Mouse (Mus musculus): Measurements from ENCODE around the gene Rgp1. TPM values are rescaled to one million over a fixed set of nuclear protein-coding genes. Genes with fewer than 3 reads are reported as not detected.

Gene Rgp1
- polyA plus RNA-seq, 1 experiment from 2014 or later: 23.5 TPM

DNA sequence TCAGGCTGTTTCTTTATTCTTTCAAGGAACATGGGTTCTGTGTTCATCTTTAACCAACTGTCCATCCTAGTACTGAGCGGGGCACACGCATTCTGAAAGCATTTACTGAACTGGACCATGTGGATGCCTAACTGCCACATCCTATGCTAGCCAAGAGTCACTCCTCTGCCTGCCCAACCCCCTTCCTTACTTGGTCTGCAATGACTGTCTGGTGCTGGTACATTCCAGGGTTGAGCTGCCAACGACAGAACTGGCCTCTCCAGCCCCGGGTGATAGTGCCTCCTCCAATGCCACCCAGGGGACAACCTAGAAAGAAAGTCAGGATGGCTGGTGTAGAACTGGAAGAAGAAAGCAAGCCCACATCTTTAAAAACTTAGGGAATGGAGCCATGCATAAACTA, 5.0 kb upstream of the Rgp1 start:
- no peak overlapping the region for H3K27ac ChIP-seq (ENCODE audit: low read depth, low read length)
- no peaks in the 10 kb centered on the region for H3K27me3 ChIP-seq (replicated peaks; ENCODE audit: control insufficient read depth, insufficient read depth, low read length)
- ATAC-seq: no peak
- peaks cover 32% of the 10 kb centered on the region for H3K36me3 ChIP-seq (ENCODE audit: control insufficient read depth, insufficient read depth, low read length)
- WGBS: 89% methylated on average over 4 of the region's 4 CpGs
- peaks cover 32% of the 10 kb centered on the region for H3K4me1 ChIP-seq (ENCODE audit: control insufficient read depth, insufficient read depth, low read depth, low read length)
- H3K9me3 ChIP-seq (ENCODE audit: control insufficient read depth, low read length): no peaks in the 10 kb centered on the region
- H3K9ac ChIP-seq (ENCODE audit: low read depth, low read length): no peak overlapping the region
- no peak overlapping the region for H3K4me3 ChIP-seq (ENCODE audit: low read length)
- H3K4me2 ChIP-seq (ENCODE audit: low read length): no peak overlapping the region

- Histone ChIP-seq H3K27me3 (replicated peaks; ENCODE audit: control insufficient read depth, insufficient read depth, low read length) (no peaks in the 10 kb centered on the region), H3K4me2 (ENCODE audit: low read length) (peak overlapping the region; percentile 38), H3K4me3 (ENCODE audit: low read length) (peak overlapping the region; percentile 3; the same call in 1 of the 2 replicates), H3K27ac (ENCODE audit: low read depth, low read length) (no peak overlapping the region), H3K9me3 (ENCODE audit: control insufficient read depth, low read length) (no peaks in the 10 kb centered on the region), H3K9ac (ENCODE audit: low read depth, low read length) (no peak overlapping the region), H3K36me3 (ENCODE audit: control insufficient read depth, insufficient read depth, low read length) (peaks cover 18% of the 10 kb centered on the region), H3K4me1 (ENCODE audit: control insufficient read depth, insufficient read depth, low read depth, low read length) (peaks cover 41% of the 10 kb centered on the region)
- 58% methylated on average over 2 of the region's 2 CpGs for WGBS
- no peak for ATAC-seq
Measured at GRCm38 (mm10) chr4:43575356-43575755, 3.2 kb upstream of the Rgp1 start.

DNA sequence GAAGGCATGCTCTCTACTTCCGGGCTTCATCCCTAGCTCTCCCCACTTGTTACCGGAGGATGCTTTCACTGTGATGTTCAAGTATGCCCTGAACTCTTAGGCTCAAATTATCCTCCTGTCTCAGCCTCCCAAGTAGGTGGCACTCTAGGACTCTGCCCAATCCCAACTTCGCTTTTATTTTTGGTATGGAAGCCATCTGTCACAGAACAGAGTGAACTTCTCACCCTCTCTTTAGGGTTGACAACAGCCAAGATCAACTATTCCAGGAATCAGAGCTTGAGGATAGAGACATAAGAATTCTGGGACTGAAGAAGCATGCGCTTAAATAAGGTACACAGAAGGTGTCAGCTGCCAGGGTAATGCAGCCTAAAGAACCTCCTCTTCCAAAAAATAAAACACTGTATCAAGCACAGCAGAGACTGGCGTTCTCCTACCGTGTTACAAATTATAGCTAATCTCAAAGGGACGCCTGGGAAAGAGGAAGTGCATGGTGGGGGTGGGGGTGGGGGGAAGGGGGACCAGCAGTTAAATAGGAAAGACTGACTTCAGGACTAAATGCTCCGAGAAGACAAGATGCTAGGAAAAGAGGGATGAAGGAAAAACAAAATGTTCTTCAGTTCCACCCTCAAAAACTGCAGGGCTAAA, 1.2 kb upstream of the Rgp1 start:
- H3K36me3 ChIP-seq (ENCODE audit: control insufficient read depth, insufficient read depth, low read length): peaks cover 21% of the 10 kb centered on the region
- H3K4me2 ChIP-seq (ENCODE audit: low read length): peak overlapping the region; percentile 85
- H3K4me1 ChIP-seq (ENCODE audit: control insufficient read depth, insufficient read depth, low read depth, low read length): peaks cover 41% of the 10 kb centered on the region
- no peak overlapping the region for H3K27ac ChIP-seq (ENCODE audit: low read depth, low read length)
- H3K9me3 ChIP-seq (ENCODE audit: control insufficient read depth, low read length): no peaks in the 10 kb centered on the region
- H3K4me3 ChIP-seq (ENCODE audit: low read length): peak overlapping the region; percentile 94
- no peak for ATAC-seq
- H3K27me3 ChIP-seq (replicated peaks; ENCODE audit: control insufficient read depth, insufficient read depth, low read length): no peaks in the 10 kb centered on the region
- peak overlapping the region; percentile 97 for H3K9ac ChIP-seq (ENCODE audit: low read depth, low read length)
- WGBS: 56% methylated on average over 8 of the region's 8 CpGs

DNA sequence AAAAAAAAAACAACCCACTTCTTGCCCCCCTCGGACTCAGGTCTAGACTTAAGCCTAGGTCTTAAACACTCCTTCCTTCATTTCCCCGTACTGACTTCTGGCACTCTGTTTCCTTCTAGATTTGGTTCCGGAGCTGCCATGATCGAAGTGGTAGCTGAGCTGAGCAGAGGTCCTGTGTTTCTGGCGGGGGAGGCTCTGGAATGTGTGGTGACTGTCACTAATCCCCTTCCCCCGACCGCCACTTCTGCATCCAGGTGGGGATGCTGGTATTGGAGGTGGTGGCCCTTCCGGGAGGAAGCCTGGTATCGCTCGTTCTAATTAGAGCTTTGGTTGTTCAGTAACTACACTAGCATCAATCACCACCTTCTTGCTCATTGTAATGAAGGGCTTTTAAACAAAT, 741 bp downstream of the Rgp1 start:
- Histone ChIP-seq H3K27ac (ENCODE audit: low read depth, low read length) (peak overlapping the region; percentile 86), H3K36me3 (ENCODE audit: control insufficient read depth, insufficient read depth, low read length) (peaks cover 28% of the 10 kb centered on the region), H3K4me3 (ENCODE audit: low read length) (peak overlapping the region; percentile 94), H3K27me3 (replicated peaks; ENCODE audit: control insufficient read depth, insufficient read depth, low read length) (no peaks in the 10 kb centered on the region), H3K9ac (ENCODE audit: low read depth, low read length) (peak overlapping the region; percentile 97), H3K4me2 (ENCODE audit: low read length) (peak overlapping the region; percentile 85), H3K4me1 (ENCODE audit: control insufficient read depth, insufficient read depth, low read depth, low read length) (peaks cover 41% of the 10 kb centered on the region), H3K9me3 (ENCODE audit: control insufficient read depth, low read length) (no peaks in the 10 kb centered on the region)
- 7% methylated on average over 10 of the region's 10 CpGs for WGBS
- no peak for ATAC-seq

- no peaks in the 10 kb centered on the region for H3K9me3 ChIP-seq (ENCODE audit: control insufficient read depth, low read length)
- H3K4me3 ChIP-seq (ENCODE audit: low read length): peak overlapping the region; percentile 94
- H3K4me2 ChIP-seq (ENCODE audit: low read length): peak overlapping the region; percentile 85
- H3K4me1 ChIP-seq (ENCODE audit: control insufficient read depth, insufficient read depth, low read depth, low read length): peaks cover 40% of the 10 kb centered on the region
- peak overlapping the region; percentile 97; the same call in 1 of the 2 replicates for H3K9ac ChIP-seq (ENCODE audit: low read depth, low read length)
- 77% methylated on average over 6 of the region's 6 CpGs for WGBS
- no peak overlapping the region for H3K27ac ChIP-seq (ENCODE audit: low read depth, low read length)
- peaks cover 28% of the 10 kb centered on the region for H3K36me3 ChIP-seq (ENCODE audit: control insufficient read depth, insufficient read depth, low read length)
- no peaks in the 10 kb centered on the region for H3K27me3 ChIP-seq (replicated peaks; ENCODE audit: control insufficient read depth, insufficient read depth, low read length)
- ATAC-seq: no peak
Measured at GRCm38 (mm10) chr4:43579731-43580130, 1.2 kb downstream of the Rgp1 start.

DNA sequence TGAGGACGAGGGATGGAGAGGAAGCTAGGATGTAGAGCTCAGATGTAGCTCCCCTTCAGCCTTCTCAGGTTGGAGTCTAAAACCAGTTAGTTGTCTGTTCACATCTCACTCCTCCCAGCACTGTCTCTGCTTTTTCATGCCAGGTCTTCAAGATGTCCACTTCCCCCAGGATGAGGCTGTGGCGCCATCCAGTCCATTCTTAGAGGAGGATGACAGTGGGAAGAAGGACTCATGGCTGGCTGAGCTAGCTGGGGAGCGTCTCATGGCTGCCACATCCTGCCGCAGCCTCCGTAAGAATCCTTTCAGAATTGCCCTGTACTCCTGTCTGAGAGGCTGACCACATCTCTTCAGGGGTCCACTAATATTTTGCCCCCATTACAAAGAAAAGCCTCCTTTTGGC, 2.2 kb downstream of the Rgp1 start:
- Histone ChIP-seq H3K27me3 (replicated peaks; ENCODE audit: control insufficient read depth, insufficient read depth, low read length) (no peaks in the 10 kb centered on the region), H3K9ac (ENCODE audit: low read depth, low read length) (no peak overlapping the region), H3K4me3 (ENCODE audit: low read length) (no peak overlapping the region), H3K9me3 (ENCODE audit: control insufficient read depth, low read length) (no peaks in the 10 kb centered on the region), H3K27ac (ENCODE audit: low read depth, low read length) (no peak overlapping the region), H3K36me3 (ENCODE audit: control insufficient read depth, insufficient read depth, low read length) (peaks cover 28% of the 10 kb centered on the region), H3K4me2 (ENCODE audit: low read length) (no peak overlapping the region), H3K4me1 (ENCODE audit: control insufficient read depth, insufficient read depth, low read depth, low read length) (peaks cover 30% of the 10 kb centered on the region)
- no peak for ATAC-seq
- 94% methylated on average over 5 of the region's 5 CpGs for WGBS

DNA sequence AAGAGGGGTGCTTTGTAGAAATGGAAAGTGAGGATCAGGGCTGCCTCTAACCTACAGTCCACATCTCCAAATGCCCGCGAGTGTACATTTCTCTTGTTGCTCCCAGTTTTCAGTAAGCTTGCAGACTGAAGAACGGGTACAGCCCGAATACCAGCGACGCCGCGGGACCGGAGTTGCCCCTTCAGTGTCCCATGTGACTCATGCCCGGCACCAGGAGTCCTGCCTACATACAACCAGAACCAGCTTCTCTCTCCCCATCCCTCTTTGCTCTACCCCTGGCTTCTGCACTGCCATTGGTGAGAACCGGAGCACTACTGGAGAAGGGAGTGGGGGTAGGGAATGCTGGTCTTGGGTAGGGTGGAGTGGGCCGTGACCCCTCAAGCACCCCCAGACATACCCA, 2.9 kb downstream of the Rgp1 start:
- Histone ChIP-seq H3K9ac (ENCODE audit: low read depth, low read length) (no peak overlapping the region), H3K4me1 (ENCODE audit: control insufficient read depth, insufficient read depth, low read depth, low read length) (peaks cover 23% of the 10 kb centered on the region), H3K27me3 (replicated peaks; ENCODE audit: control insufficient read depth, insufficient read depth, low read length) (no peaks in the 10 kb centered on the region), H3K4me2 (ENCODE audit: low read length) (no peak overlapping the region), H3K9me3 (ENCODE audit: control insufficient read depth, low read length) (no peaks in the 10 kb centered on the region), H3K27ac (ENCODE audit: low read depth, low read length) (no peak overlapping the region), H3K36me3 (ENCODE audit: control insufficient read depth, insufficient read depth, low read length) (peaks cover 28% of the 10 kb centered on the region), H3K4me3 (ENCODE audit: low read length) (no peak overlapping the region)
- 97% methylated on average over 12 of the region's 12 CpGs for WGBS
- ATAC-seq: no peak

DNA sequence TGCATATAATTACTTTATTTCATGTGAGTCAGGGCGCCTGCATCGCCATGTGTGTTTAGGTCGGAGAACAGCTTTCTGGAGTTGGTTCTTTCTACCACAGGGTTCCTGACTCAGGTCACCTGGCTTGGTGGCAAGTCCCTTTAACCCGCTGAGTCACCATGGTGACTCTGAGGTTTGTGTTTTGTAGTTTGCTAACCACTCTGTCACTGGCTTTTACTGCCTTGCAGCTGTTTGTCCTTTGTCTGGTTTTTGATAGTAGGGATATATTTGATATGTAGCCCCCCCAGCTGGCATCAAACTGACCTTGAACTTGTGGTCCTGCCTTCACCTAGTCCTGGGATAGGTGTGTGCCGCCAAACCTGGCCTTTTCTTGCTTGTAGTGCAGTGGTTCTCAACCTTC, 3.7 kb downstream of the Rgp1 start:
- no peak overlapping the region for H3K4me3 ChIP-seq (ENCODE audit: low read length)
- H3K36me3 ChIP-seq (ENCODE audit: control insufficient read depth, insufficient read depth, low read length): peaks cover 28% of the 10 kb centered on the region
- no peak for ATAC-seq
- H3K27ac ChIP-seq (ENCODE audit: low read depth, low read length): no peak overlapping the region
- H3K9me3 ChIP-seq (ENCODE audit: control insufficient read depth, low read length): no peaks in the 10 kb centered on the region
- no peak overlapping the region for H3K4me2 ChIP-seq (ENCODE audit: low read length)
- H3K4me1 ChIP-seq (ENCODE audit: control insufficient read depth, insufficient read depth, low read depth, low read length): peaks cover 15% of the 10 kb centered on the region
- WGBS: 98% methylated on average over 5 of the region's 5 CpGs
- H3K27me3 ChIP-seq (replicated peaks; ENCODE audit: control insufficient read depth, insufficient read depth, low read length): no peaks in the 10 kb centered on the region
- no peak overlapping the region for H3K9ac ChIP-seq (ENCODE audit: low read depth, low read length)

- Histone ChIP-seq H3K4me1 (ENCODE audit: control insufficient read depth, insufficient read depth, low read depth, low read length) (peaks cover 9% of the 10 kb centered on the region), H3K9ac (ENCODE audit: low read depth, low read length) (no peak overlapping the region), H3K4me3 (ENCODE audit: low read length) (no peak overlapping the region), H3K9me3 (ENCODE audit: control insufficient read depth, low read length) (no peaks in the 10 kb centered on the region), H3K36me3 (ENCODE audit: control insufficient read depth, insufficient read depth, low read length) (peaks cover 28% of the 10 kb centered on the region), H3K27me3 (replicated peaks; ENCODE audit: control insufficient read depth, insufficient read depth, low read length) (no peaks in the 10 kb centered on the region), H3K27ac (ENCODE audit: low read depth, low read length) (no peak overlapping the region), H3K4me2 (ENCODE audit: low read length) (no peak overlapping the region)
- no peak for ATAC-seq
- WGBS: 69% methylated on average over 7 of the region's 7 CpGs
Measured at GRCm38 (mm10) chr4:43583421-43583820, 4.9 kb downstream of the Rgp1 start.

All from hindbrain, embryonic 16.5 days (tissue).